Mouse (Mus musculus) mouse embryonic stem cell (cell line): ENCODE data around the gene Pkm.

Source experiments
- in situ Hi-C, 2 experiments: fragments of 300-500 bp; cut with MboI; formaldehyde crosslinking; loops; 1 replicate in 1 of 2; 3 replicates in 1 of 2; pipeline ENCODE4 v1.14.3; 2019 to 2020; ENCODE audit warnings: low sequenced_read_pairs in 2 of 2, low pct_unique_long_range_greater_than_20kb in 1 of 2, mixed read lengths in 1 of 2; ENCODE audit not compliant: unreplicated experiment in 1 of 2

Pkm gene

GRCm38 (mm10) chr9:59694571-59695450, 38.6 kb downstream of the Pkm start:
- in situ Hi-C loops, result no loop called here

GRCm38 (mm10) chr9:59695451-59695813, 39.3 kb downstream of the Pkm start:
- in situ Hi-C loops, result no loop called here

- in situ Hi-C loops, result no loop called here
Observed at GRCm38 (mm10) chr9:59696381-59696780, 40.2 kb downstream of the Pkm start.

- in situ Hi-C loops, result no loop called here
Observed at GRCm38 (mm10) chr9:59701094-59701493, 44.9 kb downstream of the Pkm start.

GRCm38 (mm10) chr9:59703099-59703498, 46.9 kb downstream of the Pkm start:
- in situ Hi-C loops, result no loop called here

GRCm38 (mm10) chr9:59706850-59707825, 51.0 kb downstream of the Pkm start:
- in situ Hi-C loops, result no loop called here

GRCm38 (mm10) chr9:59709225-59709624, 53.1 kb downstream of the Pkm start:
- in situ Hi-C loops, result no loop called here

- in situ Hi-C loops, result no loop called here
Observed at GRCm38 (mm10) chr9:59716275-59716898, 60.2 kb downstream of the Pkm start.

- in situ Hi-C loops, result no loop called here
Observed at GRCm38 (mm10) chr9:59718237-59718636, 62.1 kb downstream of the Pkm start.

- in situ Hi-C loops, result loop anchor here in 1 of 2 experiments (10.0 kb wide), 1 partner anchor 234 kb away; no protein-coding TSS in a partner anchor
Observed at GRCm38 (mm10) chr9:59721144-59721543, 65.0 kb downstream of the Pkm start.

GRCm38 (mm10) chr9:59723096-59723657, 67.0 kb downstream of the Pkm start:
- in situ Hi-C loops, result loop anchor here in 1 of 2 experiments (10.0 kb wide), 1 partner anchor 232 kb away; no protein-coding TSS in a partner anchor

GRCm38 (mm10) chr9:59723791-59724442, 67.7 kb downstream of the Pkm start:
- in situ Hi-C loops, result loop anchor here in 1 of 2 experiments (10.0 kb wide), 1 partner anchor 231 kb away; no protein-coding TSS in a partner anchor

GRCm38 (mm10) chr9:59725515-59725914, 69.3 kb downstream of the Pkm start:
- in situ Hi-C loops, result loop anchor here in 1 of 2 experiments (10.0 kb wide), 1 partner anchor 229 kb away; no protein-coding TSS in a partner anchor

GRCm38 (mm10) chr9:59727569-59728286, 71.6 kb downstream of the Pkm start:
- in situ Hi-C loops, result loop anchor here in 1 of 2 experiments (10.0 kb wide), 1 partner anchor 227 kb away; no protein-coding TSS in a partner anchor
